Mouse (Mus musculus) lung, adult 2 months (tissue): ENCODE measurements around the gene Slc6a4.

Experiments used
- CTCF ChIP-seq: fragments of 200-500 bp; IDR thresholded peaks from 2 replicates; pipeline ENCODE4 v1.5.1; 2011; ENCODE audit warnings: mild to moderate bottlenecking, low read length, control low read depth; ENCODE audit not compliant: insufficient read depth
- POLR2A ChIP-seq: fragments of 200-500 bp; IDR thresholded peaks from 2 replicates; pipeline ENCODE4 v1.6.1; 2011; ENCODE audit warnings: low read depth, mild to moderate bottlenecking, control low read depth, low read length, borderline replicate concordance; ENCODE audit errors: extremely low read depth

GRCm38 (mm10) chr11:76992886-76993285, 5.5 kb upstream of the Slc6a4 start:
- TF ChIP-seq CTCF (no peak), POLR2A (no peak)
